13 mouse cellular contexts compared by ENCODE assay signal in the genomic region with DNA sequence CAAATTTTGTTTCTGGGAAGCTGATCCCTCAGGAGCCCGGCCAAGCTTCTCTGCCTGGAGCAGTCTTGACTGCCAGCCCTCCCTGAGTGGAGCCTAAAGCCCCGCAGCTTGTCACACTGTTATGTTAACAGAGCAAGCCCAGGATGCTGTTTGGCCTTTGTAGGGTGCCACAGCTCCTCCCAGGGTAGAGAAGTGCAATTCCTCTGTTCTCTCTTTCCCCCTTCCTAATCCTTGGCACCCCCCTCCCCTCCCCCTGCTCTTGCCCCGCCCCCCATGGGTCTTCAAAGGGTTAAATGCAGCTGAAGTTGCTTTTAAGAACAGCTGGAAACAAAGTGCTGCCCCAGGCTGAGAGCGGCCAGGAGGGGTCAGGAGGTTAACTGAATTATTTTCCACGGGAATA.
DNase-seq lines count a peak whose midpoint lies in the region; ATAC-seq and TF ChIP-seq lines count a peak whose summit lies in the region.
"Had no signal": no experiment of that assay in that cellular context is flagged by ENCODE, and none has a peak within 500 bp of the region (broad histone marks: within the 10 kb centered on the region; RNA-seq: fewer than 3 reads in every experiment).

No protein-coding gene starts in this region.

- in situ Hi-C loops in ES-E14 (cut with MboI; ENCODE audit: low sequenced_read_pairs in 2 of 2, unreplicated experiment in 2 of 2), result no loop called here

- H3K4me2 ChIP-seq in forebrain, embryonic 15.5 days (replicated peaks), result no peak overlapping the region
- H3K4me2 ChIP-seq in midbrain, embryonic 11.5 days, result no peak overlapping the region
- no peak overlapping the region for H3K4me2 ChIP-seq in intestine, postnatal 0 days (replicated peaks; ENCODE audit: low read depth)
- H3K4me2 ChIP-seq: heart, embryonic 12.5 days; lung, embryonic 15.5 days had no signal

- H3K9me3 ChIP-seq in ES-E14 (ENCODE audit: control insufficient read depth, insufficient read depth, low read depth, low read length), result no peaks in the 10 kb centered on the region
- H3K9me3 ChIP-seq in forebrain, embryonic 15.5 days, result no peaks in the 10 kb centered on the region
- H3K9me3 ChIP-seq in midbrain, embryonic 11.5 days (ENCODE audit: control insufficient read depth, low read length), result no peaks in the 10 kb centered on the region
- H3K9me3 ChIP-seq in intestine, postnatal 0 days (ENCODE audit: control insufficient read depth), result no peaks in the 10 kb centered on the region
- H3K9me3 ChIP-seq in heart, embryonic 10.5 days, result no peaks in the 10 kb centered on the region
- H3K9me3 ChIP-seq: heart, embryonic 12.5 days; lung, embryonic 15.5 days had no signal

- WGBS in forebrain, embryonic 15.5 days, result 6% methylated on average over 5 of the region's 5 CpGs
- WGBS in midbrain, embryonic 11.5 days, result 1% methylated on average over 5 of the region's 5 CpGs
- 23% methylated on average over 5 of the region's 5 CpGs for WGBS in intestine, postnatal 0 days
- WGBS in heart, embryonic 10.5 days, result 3% methylated on average over 5 of the region's 5 CpGs

- ATAC-seq in forebrain, embryonic 15.5 days (replicated peaks), result no peak
- peak; percentile 83 for ATAC-seq in midbrain, embryonic 11.5 days (ENCODE audit: low FRiP score)
- no peak for ATAC-seq in intestine, postnatal 0 days

- peaks cover 2 to 16% of the 10 kb centered on the region in 2 experiments; a peak in 3 of 4 replicates for H3K4me1 ChIP-seq in ES-E14 (ENCODE audit: control insufficient read depth in 2 of 2, insufficient read depth in 2 of 2, low read length in 2 of 2, poor library complexity in 1 of 2)
- peaks cover 46% of the 10 kb centered on the region for H3K4me1 ChIP-seq in forebrain, embryonic 15.5 days
- peaks cover 49% of the 10 kb centered on the region for H3K4me1 ChIP-seq in midbrain, embryonic 11.5 days (ENCODE audit: control insufficient read depth, insufficient read depth, low read length)
- H3K4me1 ChIP-seq in intestine, postnatal 0 days (replicated peaks; ENCODE audit: control insufficient read depth, insufficient read depth, low read length), result no peaks in the 10 kb centered on the region
- peaks cover 12% of the 10 kb centered on the region for H3K4me1 ChIP-seq in heart, embryonic 10.5 days

- H3K4me3 ChIP-seq in ES-E14 (ENCODE audit: insufficient read depth in 1 of 2, low read depth in 1 of 2, low read length in 2 of 2, poor library complexity in 1 of 2, severe bottlenecking in 1 of 2), result no peak overlapping the region
- no peak overlapping the region for H3K4me3 ChIP-seq in forebrain, embryonic 15.5 days
- H3K4me3 ChIP-seq in midbrain, embryonic 11.5 days (ENCODE audit: low read depth, low read length), result no peak overlapping the region
- H3K4me3 ChIP-seq in intestine, postnatal 0 days (ENCODE audit: low read depth, low read length), result no peak overlapping the region
- H3K4me3 ChIP-seq in heart, embryonic 10.5 days, result no peak overlapping the region
- H3K4me3 ChIP-seq: heart, embryonic 12.5 days; lung, embryonic 15.5 days had no signal

- peak; percentile 68 for DNase-seq in ES-E14 (ENCODE audit: low read depth, low spot score)
- DNase-seq in brain, embryonic 14.5 days (ENCODE audit: low read depth), result peak; percentile 78
- DNase-seq in midbrain, embryonic 11.5 days (ENCODE audit: low spot score, missing footprints), result peak; percentile 95
- DNase-seq in heart, postnatal 4 days, result no peak
- no peak for DNase-seq in heart, embryonic 10.5 days (ENCODE audit: low spot score)
- no peak for DNase-seq in heart, postnatal 10 days
- DNase-seq: adrenal gland, adult 8-10 months; cerebellum, adult 11-12 months; kidney, adult 11 months had no signal

- no peak for TF ChIP-seq CTCF in brain, embryonic 14.5 days (IDR thresholded peaks at IDR 0.05; ENCODE audit: borderline replicate concordance, extremely low read depth, insufficient read depth, insufficient read length)
- TF ChIP-seq CTCF in intestine, postnatal 0 days (IDR thresholded peaks at IDR 0.05; ENCODE audit: low read depth), result no peak

- TF ChIP-seq POLR2A in brain, embryonic 14.5 days (IDR thresholded peaks at IDR 0.05; ENCODE audit: borderline replicate concordance, extremely low read depth, insufficient read depth, insufficient read length, poor library complexity, severe bottlenecking), result no peak

- no peaks in the 10 kb centered on the region for H3K27me3 ChIP-seq in forebrain, embryonic 15.5 days
- no peaks in the 10 kb centered on the region for H3K27me3 ChIP-seq in midbrain, embryonic 11.5 days (ENCODE audit: control insufficient read depth, insufficient read depth, low read length)
- H3K27me3 ChIP-seq in intestine, postnatal 0 days (replicated peaks; ENCODE audit: control insufficient read depth, insufficient read depth, low read length), result 0 out of 2 replicates have a peak, but pooled peaks cover 3% of the 10 kb centered on the region
- H3K27me3 ChIP-seq in heart, embryonic 10.5 days (ENCODE audit: insufficient read depth, poor library complexity, severe bottlenecking), result peaks cover 64% of the 10 kb centered on the region
- H3K27me3 ChIP-seq: lung, embryonic 15.5 days had no signal

- no peak overlapping the region; the same call in 1 of the 2 replicates for H3K27ac ChIP-seq in ES-E14 (ENCODE audit: insufficient read depth, low read depth, low read length, poor library complexity, severe bottlenecking)
- H3K27ac ChIP-seq in forebrain, embryonic 15.5 days (replicated peaks), result peak overlapping the region; percentile 45; the same call in 1 of the 2 replicates
- H3K27ac ChIP-seq in midbrain, embryonic 11.5 days (ENCODE audit: low read depth, low read length), result peak overlapping the region; percentile 79
- no peak overlapping the region for H3K27ac ChIP-seq in intestine, postnatal 0 days (ENCODE audit: low read depth, low read length)
- H3K27ac ChIP-seq in heart, embryonic 10.5 days, result no peak overlapping the region
- H3K27ac ChIP-seq: lung, embryonic 15.5 days had no signal

- no peaks in the 10 kb centered on the region for H3K36me3 ChIP-seq in ES-E14 (ENCODE audit: control insufficient read depth, insufficient read depth, low read length, poor library complexity, severe bottlenecking)
- no peaks in the 10 kb centered on the region for H3K36me3 ChIP-seq in forebrain, embryonic 15.5 days
- H3K36me3 ChIP-seq in midbrain, embryonic 11.5 days (ENCODE audit: control insufficient read depth, insufficient read depth, low read length), result no peaks in the 10 kb centered on the region
- no peaks in the 10 kb centered on the region for H3K36me3 ChIP-seq in intestine, postnatal 0 days (ENCODE audit: control insufficient read depth, insufficient read depth)
- no peaks in the 10 kb centered on the region for H3K36me3 ChIP-seq in heart, embryonic 10.5 days
- H3K36me3 ChIP-seq: heart, embryonic 12.5 days; lung, embryonic 15.5 days had no signal

- intact Hi-C loops in heart, postnatal 10 days (cut with DNase I), result loop anchor here (5.0 kb wide), 1 partner anchor 236 kb away; a partner anchor contains a TSS

- no peak overlapping the region for H3K9ac ChIP-seq in ES-E14 (ENCODE audit: insufficient read depth, low read depth, low read length, poor library complexity, severe bottlenecking)
- H3K9ac ChIP-seq in forebrain, embryonic 15.5 days (replicated peaks), result no peak overlapping the region
- H3K9ac ChIP-seq in midbrain, embryonic 11.5 days (ENCODE audit: low read length), result peak overlapping the region; percentile 12; the same call in 1 of the 2 replicates
- no peak overlapping the region for H3K9ac ChIP-seq in intestine, postnatal 0 days (ENCODE audit: low read depth, low read length)
- H3K9ac ChIP-seq: heart, embryonic 12.5 days; lung, embryonic 15.5 days had no signal

TF ChIP-seq in ES-E14, 5 proteins besides CTCF, POLR2A, EP300 and RAD21:
- no peak for TF ChIP-seq MAFK (IDR thresholded peaks at IDR 0.05; ENCODE audit: insufficient read depth, low read depth, low read length)
- no peak for TF ChIP-seq ZC3H11A (IDR thresholded peaks at IDR 0.05; ENCODE audit: borderline replicate concordance, low read depth, low read length)
- no peak for TF ChIP-seq HCFC1 (IDR thresholded peaks at IDR 0.05; ENCODE audit: borderline replicate concordance, insufficient read depth, low read length)
- TF ChIP-seq CHD2 (IDR thresholded peaks at IDR 0.05; ENCODE audit: low read depth, low read length), result no peak
- no peak for TF ChIP-seq ZNF384 (IDR thresholded peaks at IDR 0.05; ENCODE audit: low read depth, low read length)
TF ChIP-seq in ES-E14: peak in this region for 0.

Comparison
In these comparisons a context has a peak if more than half of its experiments do, and no peak if none do; other contexts are left out.
1. DNase-seq: peak in ES-E14 (single experiment), brain, embryonic 14.5 days (single experiment) and midbrain, embryonic 11.5 days (single experiment); none in heart, postnatal 4 days (single experiment), heart, embryonic 10.5 days (single experiment) and heart, postnatal 10 days (0 of 2).
2. H3K27ac ChIP-seq: peak in forebrain, embryonic 15.5 days (single experiment) and midbrain, embryonic 11.5 days (single experiment); none in ES-E14 (single experiment), intestine, postnatal 0 days (single experiment) and heart, embryonic 10.5 days (single experiment).